Mouse (Mus musculus): ENCODE measurements around the gene Zfp661.

The Zfp661 gene

GRCm38 (mm10) chr2:127551078-127551477 lies 35.8 kb downstream of the Zfp661 start:
- peak; percentile 35 for DNase-seq (ENCODE audit: low spot score)

- no peak for DNase-seq (ENCODE audit: low spot score)
These were observed 36.4 kb downstream of the Zfp661 start for GRCm38 (mm10) chr2:127550446-127550845.

- no peak for DNase-seq (ENCODE audit: low spot score)
These were observed 37.2 kb downstream of the Zfp661 start for GRCm38 (mm10) chr2:127549711-127550110.

GRCm38 (mm10) chr2:127548342-127549074 lies 38.4 kb downstream of the Zfp661 start:
- DNase-seq (ENCODE audit: low spot score), result no peak

- DNase-seq (ENCODE audit: low spot score), result no peak
These were observed 45.2 kb downstream of the Zfp661 start for GRCm38 (mm10) chr2:127541697-127542096.

- no peak for DNase-seq (ENCODE audit: low spot score)
These were observed 45.7 kb downstream of the Zfp661 start, which contains the start of gene Prom2 for GRCm38 (mm10) chr2:127541185-127541584. Gene Prom2 (minus strand): TSS chr2:127541467.

- DNase-seq (ENCODE audit: low spot score), result peak; percentile 41
These were observed 47.4 kb downstream of the Zfp661 start for GRCm38 (mm10) chr2:127539494-127539893.

GRCm38 (mm10) chr2:127537548-127537947 lies 49.3 kb downstream of the Zfp661 start:
- DNase-seq (ENCODE audit: low spot score), result no peak

- no peak for DNase-seq (ENCODE audit: low spot score)
These were observed 51.5 kb downstream of the Zfp661 start for GRCm38 (mm10) chr2:127535363-127535762.

- DNase-seq (ENCODE audit: low spot score), result peak; percentile 61
These were observed 54.5 kb downstream of the Zfp661 start for GRCm38 (mm10) chr2:127532379-127532778.

GRCm38 (mm10) chr2:127531592-127531991 lies 55.3 kb downstream of the Zfp661 start:
- no peak for DNase-seq (ENCODE audit: low spot score)

GRCm38 (mm10) chr2:127530418-127530817 lies 56.5 kb downstream of the Zfp661 start:
- DNase-seq (ENCODE audit: low spot score), result no peak

- no peak for DNase-seq (ENCODE audit: low spot score)
These were observed 61.7 kb downstream of the Zfp661 start for GRCm38 (mm10) chr2:127525004-127525775.

Measured in retina, embryonic 14.5 days (tissue).